Mouse (Mus musculus): ENCODE measurements around the gene Rusc1. TPM values are rescaled to one million over a fixed set of nuclear protein-coding genes. Genes with fewer than 3 reads are reported as not detected.

Rusc1 gene
- total and polyA plus RNA-seq, 3 experiments: 6.4 to 14.4 (median 13.6) TPM

GRCm38 (mm10) chr3:89090694-89091655 lies 2.1 kb downstream of the Rusc1 start:
- DNase-seq (ENCODE audit: low spot score) (peak; percentile 77), ATAC-seq (ENCODE audit: extremely low read depth, insufficient number of reproducible peaks, low FRiP score, poor library complexity, severe bottlenecking) (no peak)
- Histone ChIP-seq H3K4me1 (ENCODE audit: insufficient read depth, low read depth, low read length) (peaks cover 92% of the 10 kb centered on the region), H3K27me3 (ENCODE audit: insufficient read depth, low read length) (peaks cover 14% of the 10 kb centered on the region), H3K36me3 (replicated peaks) (peaks cover 56% of the 10 kb centered on the region), H3K4me3 (ENCODE audit: low read depth, low read length) (peak overlapping the region; percentile 75), H3K9me3 (replicated peaks) (no peaks in the 10 kb centered on the region)
- no peak for TF ChIP-seq GATA1 (IDR thresholded peaks at IDR 0.05; ENCODE audit: borderline replicate concordance, low read length)
- TF ChIP-seq CTCF (IDR thresholded peaks at IDR 0.05; ENCODE audit: low read depth, low read length): peak; percentile 56
- TF ChIP-seq POLR2AphosphoS5 (IDR thresholded peaks at IDR 0.05; ENCODE audit: insufficient replicate concordance, low read depth, low read length): no peak
- TF ChIP-seq TAL1 (conservative IDR thresholded peaks at IDR 0.05; ENCODE audit: low read depth, low read length): no peak

- DNase-seq (ENCODE audit: low spot score) (peak; percentile 98), ATAC-seq (ENCODE audit: extremely low read depth, insufficient number of reproducible peaks, low FRiP score, poor library complexity, severe bottlenecking) (peak; percentile 92)
- Histone ChIP-seq H3K4me3 (ENCODE audit: low read depth, low read length) (peak overlapping the region; percentile 75), H3K9me3 (replicated peaks) (no peaks in the 10 kb centered on the region), H3K27me3 (ENCODE audit: insufficient read depth, low read length) (peaks cover 14% of the 10 kb centered on the region), H3K36me3 (replicated peaks) (peaks cover 51% of the 10 kb centered on the region), H3K4me1 (ENCODE audit: insufficient read depth, low read depth, low read length) (peaks cover 83% of the 10 kb centered on the region)
- no peak for TF ChIP-seq GATA2 (IDR thresholded peaks at IDR 0.05; ENCODE audit: borderline replicate concordance, low read depth, low read length)
- no peak for TF ChIP-seq GATA1 (IDR thresholded peaks at IDR 0.05; ENCODE audit: borderline replicate concordance, low read length)
- no peak for TF ChIP-seq TAL1 (conservative IDR thresholded peaks at IDR 0.05; ENCODE audit: low read depth, low read length)
- TF ChIP-seq CTCF (IDR thresholded peaks at IDR 0.05; ENCODE audit: low read depth, low read length): no peak
- TF ChIP-seq POLR2AphosphoS5 (IDR thresholded peaks at IDR 0.05; ENCODE audit: insufficient replicate concordance, low read depth, low read length): no peak
These were observed 3.1 kb downstream of the Rusc1 start for GRCm38 (mm10) chr3:89089882-89090591.

- TF ChIP-seq TAL1 (conservative IDR thresholded peaks at IDR 0.05; ENCODE audit: low read depth, low read length) (no peak), CTCF (IDR thresholded peaks at IDR 0.05; ENCODE audit: low read depth, low read length) (no peak)
- peaks cover 80% of the 10 kb centered on the region for H3K4me1 ChIP-seq (ENCODE audit: insufficient read depth, low read depth, low read length)
- H3K9me3 ChIP-seq (replicated peaks): no peaks in the 10 kb centered on the region
- H3K36me3 ChIP-seq (replicated peaks): peaks cover 51% of the 10 kb centered on the region
- DNase-seq (ENCODE audit: low spot score) (no peak), ATAC-seq (ENCODE audit: extremely low read depth, insufficient number of reproducible peaks, low FRiP score, poor library complexity, severe bottlenecking) (no peak)
- H3K4me3 ChIP-seq (ENCODE audit: low read depth, low read length): peak overlapping the region; percentile 75; the same call in 1 of the 2 replicates
- H3K27me3 ChIP-seq (ENCODE audit: insufficient read depth, low read length): peaks cover 14% of the 10 kb centered on the region
These were observed 4.1 kb downstream of the Rusc1 start for GRCm38 (mm10) chr3:89088974-89089373.

- peaks cover 69% of the 10 kb centered on the region for H3K4me1 ChIP-seq (ENCODE audit: insufficient read depth, low read depth, low read length)
- DNase-seq (ENCODE audit: low spot score): peak; percentile 51
- H3K36me3 ChIP-seq (replicated peaks): peaks cover 47% of the 10 kb centered on the region
- TF ChIP-seq CTCF (IDR thresholded peaks at IDR 0.05; ENCODE audit: low read depth, low read length): no peak; the same call in 1 of the 2 replicates
- TF ChIP-seq GATA2 (IDR thresholded peaks at IDR 0.05; ENCODE audit: borderline replicate concordance, low read depth, low read length): no peak
- TF ChIP-seq TAL1 (conservative IDR thresholded peaks at IDR 0.05; ENCODE audit: low read depth, low read length): no peak
- no peak for TF ChIP-seq POLR2AphosphoS5 (IDR thresholded peaks at IDR 0.05; ENCODE audit: insufficient replicate concordance, low read depth, low read length)
- no peak for TF ChIP-seq GATA1 (IDR thresholded peaks at IDR 0.05; ENCODE audit: borderline replicate concordance, low read length)
- H3K27me3 ChIP-seq (ENCODE audit: insufficient read depth, low read length): peaks cover 14% of the 10 kb centered on the region
- H3K4me3 ChIP-seq (ENCODE audit: low read depth, low read length): peak overlapping the region; percentile 60; the same call in 1 of the 2 replicates
- ATAC-seq (ENCODE audit: extremely low read depth, insufficient number of reproducible peaks, low FRiP score, poor library complexity, severe bottlenecking): no peak
- no peaks in the 10 kb centered on the region for H3K9me3 ChIP-seq (replicated peaks)
These were observed 5.6 kb downstream of the Rusc1 start for GRCm38 (mm10) chr3:89087338-89088110.

GRCm38 (mm10) chr3:89084654-89085190 lies 8.4 kb downstream of the Rusc1 start:
- no peak for DNase-seq (ENCODE audit: low spot score)
- H3K4me1 ChIP-seq (ENCODE audit: insufficient read depth, low read depth, low read length): peaks cover 51% of the 10 kb centered on the region

More at GRCm38 (mm10) chr3:89084654-89085190, 8.4 kb downstream of the Rusc1 start:
- no peak for ATAC-seq (ENCODE audit: extremely low read depth, insufficient number of reproducible peaks, low FRiP score, poor library complexity, severe bottlenecking)
- Histone ChIP-seq H3K36me3 (replicated peaks) (peaks cover 65% of the 10 kb centered on the region), H3K9me3 (replicated peaks) (no peaks in the 10 kb centered on the region), H3K4me3 (ENCODE audit: low read depth, low read length) (no peak overlapping the region), H3K27me3 (ENCODE audit: insufficient read depth, low read length) (no peaks in the 10 kb centered on the region; the same call in 1 of the 2 replicates)
- TF ChIP-seq TAL1 (conservative IDR thresholded peaks at IDR 0.05; ENCODE audit: low read depth, low read length) (no peak), GATA1 (IDR thresholded peaks at IDR 0.05; ENCODE audit: borderline replicate concordance, low read length) (no peak), POLR2AphosphoS5 (IDR thresholded peaks at IDR 0.05; ENCODE audit: insufficient replicate concordance, low read depth, low read length) (no peak), CTCF (IDR thresholded peaks at IDR 0.05; ENCODE audit: low read depth, low read length) (no peak), GATA2 (IDR thresholded peaks at IDR 0.05; ENCODE audit: borderline replicate concordance, low read depth, low read length) (no peak)

All from G1E (cell line).